Mouse (Mus musculus): Measurements from ENCODE around the gene Lrrc61.

DNA sequence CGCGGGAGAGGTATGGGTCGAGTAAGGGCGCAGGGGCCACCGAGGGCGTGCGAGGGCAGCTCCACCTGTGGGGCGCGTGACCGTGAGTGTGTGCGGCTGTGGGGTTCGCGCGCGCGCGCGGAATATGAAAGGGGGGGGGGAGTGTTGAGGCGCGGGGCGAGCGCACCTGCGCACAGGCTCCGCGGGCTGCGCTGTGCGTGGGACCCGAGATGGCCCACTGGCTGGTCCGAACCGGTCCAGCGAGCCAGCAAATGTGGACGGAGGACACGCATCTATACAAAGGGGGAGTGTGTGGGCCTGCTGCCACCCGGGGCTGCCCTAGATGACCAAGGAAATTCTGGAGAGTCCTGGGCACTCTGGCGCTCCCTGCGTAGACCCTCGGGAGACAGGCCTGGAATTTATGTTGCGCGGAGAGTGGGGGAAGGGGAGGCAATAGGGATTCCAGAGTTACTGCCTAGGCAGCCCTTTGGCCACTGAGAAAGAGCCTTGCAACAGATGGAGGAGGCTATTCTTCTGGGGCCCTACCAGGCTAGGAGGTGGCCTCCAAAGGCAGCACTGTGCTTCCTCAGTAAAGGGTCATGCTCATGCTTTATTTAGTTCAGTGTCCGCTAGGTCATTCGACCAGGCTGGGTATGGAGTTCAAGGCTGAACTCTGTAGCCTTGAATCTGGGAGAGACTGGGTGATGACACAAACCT lies 39.6 kb downstream of the Lrrc61 start:
- no peak for TF ChIP-seq CTCF (IDR thresholded peaks at IDR 0.05; ENCODE audit: low read depth, low read length)
- peak; percentile 32; the same call in 1 of the 2 replicates for TF ChIP-seq POLR2A (IDR thresholded peaks at IDR 0.05; ENCODE audit: extremely low read depth, insufficient read depth, low read length)
